Comparison of ENCODE assay signal across 8 mouse cellular contexts in the genomic region with DNA sequence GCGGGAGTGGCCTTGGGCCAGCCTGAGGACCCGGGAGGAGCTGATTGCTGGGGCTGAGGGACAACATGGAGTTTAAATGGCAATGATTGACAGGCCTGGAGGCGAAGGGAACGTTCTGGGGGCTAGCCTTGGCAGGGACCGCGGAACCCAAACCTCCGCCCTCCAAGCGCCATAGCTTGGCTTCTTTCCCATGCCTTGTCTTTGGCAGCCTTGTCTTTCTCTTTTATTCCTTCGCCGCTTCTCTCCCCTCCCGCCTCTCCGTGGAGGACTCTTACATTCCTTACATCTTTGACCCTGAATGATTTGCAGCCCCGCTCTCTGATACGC. TPM values are rescaled to one million over a fixed set of nuclear protein-coding genes. Genes with fewer than 3 reads are reported as not detected.
DNase-seq lines count a peak whose midpoint lies in the region; ATAC-seq and TF ChIP-seq lines count a peak whose summit lies in the region.

No protein-coding gene starts in this region.

- ATAC-seq in kidney, embryonic 14.5 days (ENCODE audit: low FRiP score, low TSS enrichment): no peak

- peak overlapping the region; percentile 80 for H3K4me2 ChIP-seq in kidney, embryonic 14.5 days (replicated peaks; ENCODE audit: low read depth, low read length)

- H3K27ac ChIP-seq in liver, adult 2 months (replicated peaks; ENCODE audit: insufficient read depth, low read depth, low read length): peak overlapping the region; percentile 36; the same call in 1 of the 2 replicates
- H3K27ac ChIP-seq in bone marrow macrophage, adult 2 months (ENCODE audit: insufficient read depth, low read depth, low read length): peak overlapping the region; percentile 79
- H3K27ac ChIP-seq in embryonic fibroblast, embryonic 13.5 days (ENCODE audit: insufficient read depth, low read length): peak overlapping the region; percentile 41
- peak overlapping the region; percentile 95 for H3K27ac ChIP-seq in kidney, embryonic 14.5 days (ENCODE audit: low read depth, low read length)

- no peak for TF ChIP-seq CTCF in liver, adult 2 months (IDR thresholded peaks at IDR 0.05; ENCODE audit: low read depth, low read length)
- TF ChIP-seq CTCF in bone marrow macrophage, adult 2 months (IDR thresholded peaks at IDR 0.05; ENCODE audit: low read depth, low read length): no peak
- no peak for TF ChIP-seq CTCF in embryonic fibroblast, embryonic 13.5 days (IDR thresholded peaks at IDR 0.05; ENCODE audit: borderline replicate concordance, insufficient read depth, low read length)

- H3K9me3 ChIP-seq in kidney, embryonic 14.5 days (ENCODE audit: control insufficient read depth, low read length): no peaks in the 10 kb centered on the region

- peaks cover 6% of the 10 kb centered on the region; the same call in 1 of the 2 replicates for H3K36me3 ChIP-seq in liver, adult 2 months (ENCODE audit: control insufficient read depth, insufficient read depth, low read length)
- H3K36me3 ChIP-seq in kidney, embryonic 14.5 days (ENCODE audit: control insufficient read depth, insufficient read depth, low read length): peaks cover 40% of the 10 kb centered on the region

- H3K79me2 ChIP-seq in liver, adult 2 months (ENCODE audit: control insufficient read depth, insufficient read depth, low read length): peaks cover 7% of the 10 kb centered on the region; the same call in 1 of the 2 replicates

- no peak for DNase-seq in liver, adult 2 months (ENCODE audit: extremely low read depth, low read depth, low spot score)
- no peak for DNase-seq in liver
- peak; percentile 61 to 75 for DNase-seq in lung, postnatal 4 days
- DNase-seq in natural killer cell, adult 2 months (ENCODE audit: low spot score in 2 of 2): no peak
- DNase-seq in urinary bladder, postnatal 4 days (ENCODE audit: low spot score in 2 of 2): no peak

- WGBS in liver, adult 2 months: 10% methylated on average over 14 of the region's 14 CpGs
- under 1% methylated on average over 14 of the region's 14 CpGs for WGBS in kidney, embryonic 14.5 days

- no peak for TF ChIP-seq POLR2A in liver, adult 2 months (IDR thresholded peaks at IDR 0.05; ENCODE audit: extremely low read depth, insufficient read depth, low read length)
- no peak for TF ChIP-seq POLR2A in bone marrow macrophage, adult 2 months (IDR thresholded peaks at IDR 0.05; ENCODE audit: borderline replicate concordance, low read depth, low read length)
- TF ChIP-seq POLR2A in embryonic fibroblast, embryonic 13.5 days (IDR thresholded peaks at IDR 0.05; ENCODE audit: low read depth, low read length): no peak

- H3K4me3 ChIP-seq in liver, adult 2 months (ENCODE audit: insufficient read depth, low read depth, low read length): peak overlapping the region; percentile 87
- H3K4me3 ChIP-seq in bone marrow macrophage, adult 2 months (ENCODE audit: insufficient read depth, low read length): peak overlapping the region; percentile 81
- H3K4me3 ChIP-seq in embryonic fibroblast, embryonic 13.5 days (ENCODE audit: insufficient read depth, low read length): peak overlapping the region; percentile 86
- H3K4me3 ChIP-seq in kidney, embryonic 14.5 days (ENCODE audit: low read length): peak overlapping the region; percentile 85

- H3K4me1 ChIP-seq in liver, adult 2 months (ENCODE audit: control insufficient read depth, insufficient read depth, low read length): peaks cover 15% of the 10 kb centered on the region
- peaks cover 28% of the 10 kb centered on the region for H3K4me1 ChIP-seq in bone marrow macrophage, adult 2 months (ENCODE audit: control insufficient read depth, insufficient read depth, low read length)
- peaks cover 13% of the 10 kb centered on the region for H3K4me1 ChIP-seq in embryonic fibroblast, embryonic 13.5 days (ENCODE audit: control insufficient read depth, insufficient read depth, low read length)
- peaks cover 32% of the 10 kb centered on the region for H3K4me1 ChIP-seq in kidney, embryonic 14.5 days (ENCODE audit: control insufficient read depth, insufficient read depth, low read length)

- no peaks in the 10 kb centered on the region for H3K27me3 ChIP-seq in liver, adult 2 months (ENCODE audit: control insufficient read depth, insufficient read depth, low read length)
- H3K27me3 ChIP-seq in kidney, embryonic 14.5 days (ENCODE audit: control insufficient read depth, insufficient read depth, low read length): no peaks in the 10 kb centered on the region

- H3K9ac ChIP-seq in liver, adult 2 months (ENCODE audit: low read depth, low read length): peak overlapping the region; percentile 86
- peak overlapping the region; percentile 84 for H3K9ac ChIP-seq in kidney, embryonic 14.5 days (ENCODE audit: low read depth, low read length)

RNA-seq across cellular contexts. Expression of gene Rnf41, which starts 0.6 kb away (rescaled TPM):
- 5.1 and 6.6 TPM in 2 replicates for total RNA-seq in liver, adult 2 months (2014; rRNA removed)
- 5.9 TPM in 2 replicates for polyA plus RNA-seq in liver, adult 2 months (2012; rRNA removed)
- polyA plus RNA-seq in bone marrow macrophage, adult 2 months (2012; ENCODE audit: insufficient read depth, insufficient read length, missing spikeins): 42.6 and 47.6 TPM in 2 replicates
- 42.1 and 45.6 TPM in 2 replicates for polyA plus RNA-seq in embryonic fibroblast, embryonic 13.5 days (2011; ENCODE audit: insufficient read length, low read depth, missing spikeins)
- polyA plus RNA-seq in kidney, embryonic 14.5 days (2014; fragmentation: Nextera tagmentation; extraction: Ambion mirVana): 35.6 and 36.4 TPM in 2 replicates

RNA-seq across cellular contexts. Expression of gene Nabp2, which starts 0.7 kb away (rescaled TPM):
- total RNA-seq in liver, adult 2 months (2014; rRNA removed): 12.9 and 17.0 TPM in 2 replicates
- polyA plus RNA-seq in liver, adult 2 months (2012; rRNA removed): 22.3 and 27.9 TPM in 2 replicates
- 47.2 and 62.7 TPM in 2 replicates for polyA plus RNA-seq in bone marrow macrophage, adult 2 months (2012; ENCODE audit: insufficient read depth, insufficient read length, missing spikeins)
- polyA plus RNA-seq in embryonic fibroblast, embryonic 13.5 days (2011; ENCODE audit: insufficient read length, low read depth, missing spikeins): 42.0 and 44.9 TPM in 2 replicates
- 87.8 and 103 TPM in 2 replicates for polyA plus RNA-seq in kidney, embryonic 14.5 days (2014; fragmentation: Nextera tagmentation; extraction: Ambion mirVana)

RNA-seq across cellular contexts. Expression of gene Slc39a5, which starts 11.0 kb away (rescaled TPM):
- total RNA-seq in liver, adult 2 months (2014; rRNA removed): 2.4 and 3.2 TPM in 2 replicates
- polyA plus RNA-seq in liver, adult 2 months (2012; rRNA removed): 2.0 and 8.9 TPM in 2 replicates
- polyA plus RNA-seq in bone marrow macrophage, adult 2 months (2012; ENCODE audit: insufficient read depth, insufficient read length, missing spikeins): not detected in 2 replicates
- polyA plus RNA-seq in embryonic fibroblast, embryonic 13.5 days (2011; ENCODE audit: insufficient read length, low read depth, missing spikeins): not detected in 2 replicates
- 15.1 and 22.6 TPM in 2 replicates for polyA plus RNA-seq in kidney, embryonic 14.5 days (2014; fragmentation: Nextera tagmentation; extraction: Ambion mirVana)

RNA-seq across cellular contexts. Expression of gene Ankrd52, which starts 35.1 kb away (rescaled TPM):
- 5.6 and 9.3 TPM in 2 replicates for total RNA-seq in liver, adult 2 months (2014; rRNA removed)
- 11.8 and 14.8 TPM in 2 replicates for polyA plus RNA-seq in liver, adult 2 months (2012; rRNA removed)
- polyA plus RNA-seq in bone marrow macrophage, adult 2 months (2012; ENCODE audit: insufficient read depth, insufficient read length, missing spikeins): 33.1 and 34.8 TPM in 2 replicates
- 59.1 and 63.1 TPM in 2 replicates for polyA plus RNA-seq in embryonic fibroblast, embryonic 13.5 days (2011; ENCODE audit: insufficient read length, low read depth, missing spikeins)
- 12.7 and 19.3 TPM in 2 replicates for polyA plus RNA-seq in kidney, embryonic 14.5 days (2014; fragmentation: Nextera tagmentation; extraction: Ambion mirVana)

RNA-seq across cellular contexts. Expression of gene Coq10a, which starts 43.2 kb away (rescaled TPM):
- total RNA-seq in liver, adult 2 months (2014; rRNA removed): 19.9 and 20.7 TPM in 2 replicates
- 57.9 and 65.7 TPM in 2 replicates for polyA plus RNA-seq in liver, adult 2 months (2012; rRNA removed)
- 40.6 and 46.1 TPM in 2 replicates for polyA plus RNA-seq in bone marrow macrophage, adult 2 months (2012; ENCODE audit: insufficient read depth, insufficient read length, missing spikeins)
- 20.5 and 24.6 TPM in 2 replicates for polyA plus RNA-seq in embryonic fibroblast, embryonic 13.5 days (2011; ENCODE audit: insufficient read length, low read depth, missing spikeins)
- polyA plus RNA-seq in kidney, embryonic 14.5 days (2014; fragmentation: Nextera tagmentation; extraction: Ambion mirVana): 15.5 and 18.6 TPM in 2 replicates

Comparison
In these comparisons a context has a peak if more than half of its experiments do, and no peak if none do; other contexts are left out.
1. DNase-seq: peak in lung, postnatal 4 days (2 of 2); none in liver, adult 2 months (single experiment), liver (single experiment), natural killer cell, adult 2 months (0 of 2) and urinary bladder, postnatal 4 days (0 of 2).
2. H3K27ac ChIP-seq: peak in every context shown above with its lines; median percentile 95 in kidney, embryonic 14.5 days; 79 in bone marrow macrophage, adult 2 months; 41 in embryonic fibroblast, embryonic 13.5 days; 36 in liver, adult 2 months.
3. Peak in every context shown above with its lines, with median percentiles within 50 percentile points of each other: H3K4me3 ChIP-seq.